Mouse (Mus musculus) heart, adult 2 months (tissue): ENCODE measurements around the gene Dgat2. TPM values are rescaled to one million over a fixed set of nuclear protein-coding genes. Genes with fewer than 3 reads are reported as not detected.

ENCODE experiments used
- DNase-seq, 2 experiments: peaks; one replicate each; pipeline ENCODE4 v3.0.0; 2021
- H3K27ac ChIP-seq: fragments of 200-600 bp; 2 replicates; pipeline ENCODE4 v1.8.1; 2022
- H3K27me3 ChIP-seq: fragments of 200-500 bp; 2 replicates; pipeline ENCODE4 v1.6.1; 2012; ENCODE audit warnings: mild to moderate bottlenecking, low read length, inconsistent platforms, mixed read lengths; ENCODE audit not compliant: control insufficient read depth, insufficient read depth
- H3K36me3 ChIP-seq: fragments of 200-500 bp; 2 replicates; pipeline ENCODE4 v1.6.1; 2012; ENCODE audit warnings: low read length, inconsistent platforms; ENCODE audit not compliant: control insufficient read depth, insufficient read depth
- H3K4me1 ChIP-seq: fragments of 200-500 bp; 2 replicates; pipeline ENCODE4 v1.6.1; 2011; ENCODE audit warnings: low read length; ENCODE audit not compliant: control insufficient read depth, insufficient read depth
- H3K4me3 ChIP-seq: fragments of 200-600 bp; 2 replicates; pipeline ENCODE4 v1.8.1; 2022
- H3K79me2 ChIP-seq: fragments of 200-500 bp; replicated peaks from 2 replicates; pipeline ENCODE4 v1.6.1; 2012; ENCODE audit warnings: mild to moderate bottlenecking, inconsistent platforms, low read length, moderate library complexity, mixed read lengths; ENCODE audit not compliant: control insufficient read depth, insufficient read depth
- H3K9ac ChIP-seq: fragments of 200-500 bp; 2 replicates; pipeline ENCODE4 v1.6.1; 2012; ENCODE audit warnings: low read depth, mild to moderate bottlenecking, control low read depth, inconsistent platforms, low read length, mixed read lengths
- CTCF ChIP-seq: fragments of 200-600 bp; IDR thresholded peaks from 2 replicates; pipeline ENCODE4 v1.8.1; 2022; ENCODE audit warnings: antibody characterized with exemption, mild to moderate bottlenecking, moderate library complexity
- EP300 ChIP-seq: fragments of 200-500 bp; IDR thresholded peaks from 2 replicates; pipeline ENCODE4 v1.6.1; 2011; ENCODE audit warnings: low read depth, low read length, control low read depth; ENCODE audit not compliant: insufficient read depth
- POLR2A ChIP-seq: fragments of 200-500 bp; IDR thresholded peaks from 2 replicates; pipeline ENCODE4 v1.6.1; 2011; ENCODE audit warnings: mild to moderate bottlenecking, low read depth, low read length, control low read depth; ENCODE audit not compliant: insufficient read depth
- WGBS: fragments of 180-500 bp; shearing (Covaris S2); methylation state at CpG from one replicate; pipeline ENCODE4 v1.1.7; 2018; 5-methylcytosine and 5-hydroxymethylcytosine counted together
- intact Hi-C: fragments of 180-260 bp; cut with DNase I; formaldehyde crosslinking; loops from one replicate; pipeline ENCODE4 v1.15.1; 2025
- long read RNA-seq: library from polyadenylated mRNA; stranded (forward); transcript quantifications from one replicate; pipeline ENCODE4 v2.0.0, GENCODE M21; 2021
- polyA plus RNA-seq: library from polyadenylated mRNA; depleted of rRNA; stranded (reverse); fragments of >200 nt; gene quantifications from 2 replicates; pipeline ENCODE4 v1.2.3, GENCODE M21; 2012; rRNA removed
- total RNA-seq, 2 experiments: library from RNA; stranded (reverse); gene quantifications; 2 replicates each; pipeline ENCODE4 v1.2.3; 2021

Dgat2 gene
- total RNA-seq (100 to 1,000 TPM; 309 to 376 TPM), polyA plus RNA-seq (347 and 390 TPM in 2 replicates)
- long read RNA-seq, transcript Dgat2-201 (8 exons, 2,262 nt): major isoform, 596 of 751 reads
- long read RNA-seq, partial matches to known transcripts: 122 of 751 reads
- long read RNA-seq, other reads (novel, unspliced or antisense): 33 of 751 reads

GRCm38 (mm10) chr7:99182432-99183172, at the start of gene Dgat2:
TSS of gene Dgat2 (minus strand) at chr7:99182719.
- Histone ChIP-seq H3K9ac (peak within 1 kb of the TSS; percentile 89), H3K27me3 (no peaks in the 10 kb centered on the region), H3K27ac (peak within 1 kb of the TSS; percentile 98), H3K79me2 (no peaks in the 10 kb centered on the region), H3K36me3 (no peaks in the 10 kb centered on the region), H3K4me3 (peak within 1 kb of the TSS; percentile 96), H3K4me1 (no peaks in the 10 kb centered on the region; the same call in 1 of the 2 replicates)
- WGBS: under 1% methylated on average over 63 of the region's 63 CpGs
- DNase-seq: peak; percentile 91 to 95
- intact Hi-C loops: loop anchor here (2.0 to 5.0 kb wide), 2 partner anchors 18 to 45 kb away; no protein-coding TSS in a partner anchor
- TF ChIP-seq POLR2A: peak; percentile 98
- no peak for TF ChIP-seq CTCF
- peak; percentile 67 for TF ChIP-seq EP300

DNA sequence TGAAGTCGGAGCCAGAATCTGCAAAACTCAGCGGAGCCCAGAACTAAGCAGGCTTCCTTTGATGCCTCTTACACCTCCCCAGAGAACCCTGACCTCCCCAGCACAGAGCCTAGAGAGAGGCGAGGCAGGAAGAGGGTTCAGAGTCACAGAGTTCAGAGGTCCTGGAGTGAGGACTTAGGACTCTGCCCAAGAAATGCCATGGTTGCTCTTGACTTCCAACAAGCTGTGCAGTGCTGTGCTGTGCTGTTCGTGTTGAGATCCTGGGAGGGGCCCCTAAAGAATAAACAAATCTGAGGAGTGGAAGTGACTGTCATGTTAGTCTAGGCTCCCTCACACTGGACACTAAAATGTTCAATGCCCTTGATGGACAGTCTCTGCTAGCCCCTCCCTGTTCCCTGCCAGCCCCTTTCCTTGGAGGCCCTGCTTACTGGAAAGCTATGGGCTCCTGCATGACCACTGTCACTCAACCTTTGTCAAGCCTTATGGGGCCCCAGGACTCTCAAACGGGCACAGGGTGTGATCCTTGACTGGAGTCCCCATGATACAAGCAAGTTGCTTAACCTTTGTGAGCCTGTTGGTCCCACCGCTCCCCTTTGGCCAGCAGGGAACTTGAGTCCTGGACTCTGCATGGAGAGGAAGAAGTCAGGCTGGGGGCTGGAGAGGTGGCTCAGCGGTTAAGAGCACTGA, 47.7 kb upstream of the Dgat2 start:
- intact Hi-C loops: no loop called here
- peaks cover 1% of the 10 kb centered on the region; the same call in 1 of the 2 replicates for H3K4me1 ChIP-seq
- no peaks in the 10 kb centered on the region for H3K36me3 ChIP-seq
- no peak overlapping the region for H3K4me3 ChIP-seq
- H3K9ac ChIP-seq: no peak overlapping the region
- H3K79me2 ChIP-seq: no peaks in the 10 kb centered on the region
- TF ChIP-seq EP300 (no peak), CTCF (no peak), POLR2A (no peak)
- no peak for DNase-seq
- 66% methylated on average over 7 of the region's 7 CpGs for WGBS
- no peak overlapping the region for H3K27ac ChIP-seq
- no peaks in the 10 kb centered on the region for H3K27me3 ChIP-seq

DNA sequence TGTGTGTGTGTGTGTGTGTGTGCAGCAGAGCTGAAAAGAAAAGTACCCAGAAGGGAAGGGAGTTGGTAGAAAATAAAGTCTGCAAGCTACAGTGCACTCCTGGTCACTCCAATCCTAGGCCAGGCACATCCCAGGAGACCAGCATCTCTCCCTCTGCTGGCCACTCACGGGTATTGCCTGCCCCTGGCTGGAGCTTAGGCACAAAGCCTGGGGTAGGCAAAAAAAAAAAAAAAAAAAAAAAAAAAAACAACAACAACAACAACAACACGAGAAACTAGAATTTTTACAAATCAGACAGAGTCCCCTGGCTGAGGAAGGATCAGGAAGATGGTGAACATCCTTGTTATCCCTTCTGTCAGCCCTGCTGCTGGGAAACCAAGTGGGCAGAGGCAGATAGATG, 46.9 kb upstream of the Dgat2 start:
- TF ChIP-seq CTCF (peak; percentile 73), POLR2A (no peak), EP300 (no peak)
- H3K4me1 ChIP-seq: peaks cover 7% of the 10 kb centered on the region
- H3K36me3 ChIP-seq: no peaks in the 10 kb centered on the region
- no peaks in the 10 kb centered on the region for H3K79me2 ChIP-seq
- DNase-seq: no peak
- H3K27me3 ChIP-seq: no peaks in the 10 kb centered on the region
- 15% methylated on average over 2 of the region's 2 CpGs for WGBS
- H3K27ac ChIP-seq: no peak overlapping the region
- H3K9ac ChIP-seq: no peak overlapping the region
- intact Hi-C loops: loop anchor here (5.0 kb wide), 1 partner anchor 47 kb away; the partner anchor contains the start of gene Dgat2
- H3K4me3 ChIP-seq: no peak overlapping the region

GRCm38 (mm10) chr7:99228825-99229224, 46.3 kb upstream of the Dgat2 start:
- no peaks in the 10 kb centered on the region for H3K36me3 ChIP-seq
- intact Hi-C loops: loop anchor here (5.0 kb wide), 1 partner anchor 47 kb away; the partner anchor contains the start of gene Dgat2
- peaks cover 8% of the 10 kb centered on the region for H3K4me1 ChIP-seq
- H3K27me3 ChIP-seq: no peaks in the 10 kb centered on the region
- no peaks in the 10 kb centered on the region for H3K79me2 ChIP-seq
- TF ChIP-seq POLR2A: no peak
- no peak for TF ChIP-seq EP300
- TF ChIP-seq CTCF: no peak
- DNase-seq: no peak
- no peak overlapping the region for H3K27ac ChIP-seq
- no peak overlapping the region for H3K4me3 ChIP-seq
- WGBS: 82% methylated on average over 8 of the region's 8 CpGs
- H3K9ac ChIP-seq: no peak overlapping the region

DNA sequence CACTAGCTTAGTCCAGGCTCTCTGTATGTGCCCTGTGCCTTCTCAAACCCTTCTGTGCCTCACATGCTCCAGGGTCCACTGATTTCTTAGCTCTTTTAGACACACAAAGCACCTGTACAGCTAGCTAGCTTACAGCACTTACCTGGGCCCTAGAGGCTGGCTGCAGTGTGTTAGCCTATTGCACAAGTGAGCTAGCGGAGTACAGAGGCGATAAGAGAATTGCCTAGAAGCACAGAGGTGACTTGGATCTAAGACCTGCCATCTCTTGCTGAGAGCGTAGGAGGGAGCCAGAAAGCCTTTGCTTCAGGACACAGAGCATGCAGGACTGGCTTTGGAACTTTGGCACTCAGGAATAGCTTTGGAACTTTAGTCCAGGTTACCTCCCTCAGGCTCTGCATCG, 44.7 kb upstream of the Dgat2 start:
- H3K27ac ChIP-seq: no peak overlapping the region
- no peaks in the 10 kb centered on the region for H3K79me2 ChIP-seq
- H3K4me3 ChIP-seq: no peak overlapping the region
- intact Hi-C loops: loop anchor here (5.0 kb wide), 1 partner anchor 45 kb away; the partner anchor contains the start of gene Dgat2
- H3K4me1 ChIP-seq: peaks cover 8% of the 10 kb centered on the region
- TF ChIP-seq POLR2A: no peak
- no peak for TF ChIP-seq EP300
- TF ChIP-seq CTCF: no peak
- H3K36me3 ChIP-seq: no peaks in the 10 kb centered on the region
- no peak overlapping the region for H3K9ac ChIP-seq
- no peak for DNase-seq
- WGBS: 94% methylated on average over 4 of the region's 4 CpGs
- H3K27me3 ChIP-seq: no peaks in the 10 kb centered on the region
